Mouse (Mus musculus): ENCODE data around the gene Cct3. TPM values are rescaled to one million over a fixed set of nuclear protein-coding genes. Genes with fewer than 3 reads are reported as not detected.

Cct3 gene
- polyA plus RNA-seq (2012): 28.7 and 37.6 TPM in 2 replicates

DNA sequence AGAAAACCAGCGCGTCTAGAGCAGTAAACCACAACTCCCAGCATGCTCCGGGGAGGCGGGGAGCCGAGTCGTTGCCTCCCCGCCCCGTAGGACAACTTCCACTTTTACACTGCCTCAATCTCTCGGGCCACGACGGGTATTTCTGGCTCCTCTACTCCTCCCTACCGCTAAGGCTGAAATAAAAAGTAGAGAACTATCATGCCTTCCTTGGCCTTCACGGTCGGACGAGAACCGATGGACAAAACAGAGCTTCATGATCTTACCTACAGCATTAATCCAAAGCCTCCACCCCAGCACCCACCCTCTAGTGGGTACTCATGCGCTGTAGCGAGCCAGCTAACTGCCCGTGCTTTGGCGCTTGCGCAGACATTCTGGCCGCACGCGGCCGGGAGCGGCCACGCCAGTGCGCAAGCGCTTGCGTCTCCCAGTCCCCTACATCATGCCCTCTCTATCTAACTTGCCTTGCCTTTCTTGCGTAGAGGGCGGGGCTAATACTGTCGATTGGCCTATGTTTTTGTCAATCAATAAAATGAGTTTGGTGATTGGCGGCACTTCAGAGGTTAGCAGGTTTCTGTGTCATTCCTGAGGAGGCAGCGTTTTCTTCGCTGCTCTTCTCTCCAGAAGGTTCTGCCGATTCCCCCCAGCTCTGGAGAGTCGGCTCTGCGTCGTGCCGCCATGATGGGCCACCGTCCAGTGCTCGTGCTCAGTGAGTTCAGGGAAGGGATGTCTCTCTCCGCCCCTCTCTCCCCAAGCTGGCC lies at the start of gene Cct3, which contains the start of gene Tsacc:
Gene Cct3 (plus strand): TSS at position 556 of the 758 bp plus-strand sequence.
Gene Tsacc (minus strand): TSS at position 439 of the 758 bp plus-strand sequence.

GRCm38 (mm10) chr3:88254268-88254926 lies 42.5 kb upstream of the Cct3 start, which contains the start of gene Rhbg:
Gene Rhbg (minus strand): TSS chr3:88254709.

GRCm38 (mm10) chr3:88287110-88287509 lies 9.8 kb upstream of the Cct3 start, which contains the start of gene Gm38392:
Gene Gm38392 (minus strand): TSS chr3:88287210.

GRCm38 (mm10) chr3:88324951-88325405 lies 28.1 kb downstream of the Cct3 start, which contains the start of gene Glmp:
Gene Glmp (plus strand): TSS chr3:88325023.

GRCm38 (mm10) chr3:88336058-88337013 lies 39.4 kb downstream of the Cct3 start, which contains the start of the genes Tmem79 and Smg5:
Gene Tmem79 (minus strand): TSS chr3:88336148.
Gene Smg5 (plus strand): TSS chr3:88336260.

DNA sequence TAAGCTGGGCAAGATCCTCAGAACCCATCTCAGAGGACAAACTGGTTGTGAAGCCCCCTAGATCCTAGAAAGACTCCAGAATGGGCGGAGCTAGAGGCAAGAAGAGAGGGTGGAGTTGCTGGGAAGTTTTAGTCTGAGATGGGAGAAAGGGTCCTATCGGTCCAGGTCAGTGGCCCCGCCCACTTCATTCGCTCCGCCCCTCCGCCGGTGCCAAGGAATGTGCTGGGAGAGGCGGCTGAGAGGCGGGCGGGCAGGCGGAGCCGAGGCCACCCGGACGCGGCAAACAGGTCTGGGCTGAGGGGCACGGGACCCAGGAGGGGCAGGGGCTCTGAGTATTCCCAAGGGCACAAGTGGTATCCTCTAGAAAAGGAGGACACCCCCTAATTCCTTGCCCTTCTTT lies 67.4 kb downstream of the Cct3 start, which contains the start of gene Paqr6:
Gene Paqr6 (plus strand): TSS at position 248 of the 400 bp plus-strand sequence.

Other genes starting within 250 kb of the Cct3 start
- 74.1 and 77.0 TPM in 2 replicates for gene Naxe, start 238.6 kb upstream of the Cct3 start, polyA plus RNA-seq (2012)
- gene Ttc24, start 218.8 kb upstream of the Cct3 start, polyA plus RNA-seq (2012): not detected in 2 replicates
- gene Iqgap3, start 215.1 kb upstream of the Cct3 start, polyA plus RNA-seq (2012): 11.2 and 11.5 TPM in 2 replicates
- gene Mef2d, start 154.7 kb upstream of the Cct3 start, polyA plus RNA-seq (2012): 225 and 227 TPM in 2 replicates
- 0.12 TPM in 1 of 2 replicates, not detected in the other for gene Rhbg, start 42.4 kb upstream of the Cct3 start, polyA plus RNA-seq (2012)
- gene Gm38392, start 9.9 kb upstream of the Cct3 start, polyA plus RNA-seq (2012): not detected in 2 replicates
- gene Tsacc, start 117 bp upstream of the Cct3 start, polyA plus RNA-seq (2012): 0.44 and 1.7 TPM in 2 replicates
- 75.1 and 97.9 TPM in 2 replicates for gene Glmp, start 27.9 kb downstream of the Cct3 start, polyA plus RNA-seq (2012)
- 1.8 and 1.9 TPM in 2 replicates for gene Tmem79, start 39.0 kb downstream of the Cct3 start, polyA plus RNA-seq (2012)
- 78.6 and 97.0 TPM in 2 replicates for gene Smg5, start 39.1 kb downstream of the Cct3 start, polyA plus RNA-seq (2012)
- gene Paqr6, start 67.5 kb downstream of the Cct3 start, polyA plus RNA-seq (2012): 0.06 TPM in 1 of 2 replicates, not detected in the other
- gene Bglap3, start 75.6 kb downstream of the Cct3 start, polyA plus RNA-seq (2012): not detected in 2 replicates
- not detected in 2 replicates for gene Bglap2, start 81.6 kb downstream of the Cct3 start, polyA plus RNA-seq (2012)
- not detected in 2 replicates for gene Bglap, start 87.3 kb downstream of the Cct3 start, polyA plus RNA-seq (2012)
- 203 and 221 TPM in 2 replicates for gene Pmf1, start 113.2 kb downstream of the Cct3 start, polyA plus RNA-seq (2012)
- gene Slc25a44, start 128.0 kb downstream of the Cct3 start, polyA plus RNA-seq (2012): 8.2 and 8.3 TPM in 2 replicates
- 60.3 and 109 TPM in 2 replicates for gene Sema4a, start 164.1 kb downstream of the Cct3 start, polyA plus RNA-seq (2012)
- gene Lmna, start 212.8 kb downstream of the Cct3 start, polyA plus RNA-seq (2012): 80.9 and 128 TPM in 2 replicates
- gene Mex3a, start 235.3 kb downstream of the Cct3 start, polyA plus RNA-seq (2012): 8.8 and 16.2 TPM in 2 replicates

All from megakaryocyte-erythroid progenitor cell, adult 5 weeks (primary cell).